Mouse (Mus musculus): ENCODE results near the gene Psapl1. TPM values are rescaled to one million over a fixed set of nuclear protein-coding genes. Genes with fewer than 3 reads are reported as not detected.
A peak's percentile ranks its signal among the peaks of the same experiment; 100 is the strongest.

Psapl1 gene
- not detected for total RNA-seq (2021)
- not detected in 2 replicates for polyA plus RNA-seq (2012; rRNA removed)
- long read RNA-seq: 0 reads

DNA sequence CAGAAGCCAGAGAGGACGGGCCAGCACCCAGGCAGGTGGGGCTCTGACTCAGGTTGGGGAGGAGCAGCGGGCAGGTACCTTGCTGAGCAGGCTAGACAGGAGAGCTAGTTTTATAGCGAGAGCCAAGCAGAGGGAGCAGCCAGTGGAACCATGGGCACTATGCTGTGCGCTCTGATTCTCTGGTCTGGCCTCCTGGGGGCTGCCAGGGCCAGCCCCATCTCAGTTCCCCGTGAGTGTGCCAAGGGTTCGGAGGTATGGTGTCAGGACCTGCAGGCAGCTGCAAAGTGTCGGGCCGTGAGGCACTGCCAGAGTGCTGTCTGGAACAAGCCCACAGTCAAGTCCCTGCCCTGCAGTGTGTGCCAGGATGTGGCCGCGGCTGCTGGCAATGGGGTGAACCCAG is at the start of gene Psapl1:
Psapl1 (plus strand) TSS at position 106 of the 400 bp plus-strand sequence.
- DNase-seq: no peak

DNA sequence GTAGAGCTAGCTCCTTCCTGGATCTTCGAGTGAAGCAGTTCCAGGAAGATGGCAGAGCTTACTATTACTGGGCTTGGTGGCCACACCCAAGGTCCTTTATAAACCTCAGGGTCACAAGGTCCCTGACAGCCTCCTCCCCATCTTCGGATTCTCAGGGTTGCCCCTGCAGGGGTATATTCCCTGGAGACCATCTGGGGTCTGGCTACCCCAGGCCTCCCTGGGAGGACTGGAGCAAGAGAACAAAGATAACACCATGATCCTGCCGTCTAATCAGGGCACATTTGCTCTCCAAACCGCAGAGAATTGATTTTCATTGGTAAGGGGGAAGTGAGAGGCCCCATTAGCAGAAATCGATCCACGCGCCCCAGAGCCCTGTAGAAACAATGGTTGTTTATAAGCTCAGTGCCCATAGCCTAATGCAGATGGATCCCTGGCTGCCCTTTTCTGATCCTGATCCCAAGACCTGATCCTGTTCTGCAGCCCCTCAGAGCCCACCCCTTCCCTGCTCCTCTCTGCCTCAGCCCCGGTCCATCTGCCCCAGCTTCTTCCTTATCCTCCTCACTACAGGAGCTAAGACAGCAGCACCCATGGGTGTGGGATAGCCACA is 48.8 kb upstream of the Psapl1 start:
- no peak for DNase-seq

GRCm38 (mm10) chr5:36165424-36166302 is 38.2 kb upstream of the Psapl1 start:
- DNase-seq: no peak

DNA sequence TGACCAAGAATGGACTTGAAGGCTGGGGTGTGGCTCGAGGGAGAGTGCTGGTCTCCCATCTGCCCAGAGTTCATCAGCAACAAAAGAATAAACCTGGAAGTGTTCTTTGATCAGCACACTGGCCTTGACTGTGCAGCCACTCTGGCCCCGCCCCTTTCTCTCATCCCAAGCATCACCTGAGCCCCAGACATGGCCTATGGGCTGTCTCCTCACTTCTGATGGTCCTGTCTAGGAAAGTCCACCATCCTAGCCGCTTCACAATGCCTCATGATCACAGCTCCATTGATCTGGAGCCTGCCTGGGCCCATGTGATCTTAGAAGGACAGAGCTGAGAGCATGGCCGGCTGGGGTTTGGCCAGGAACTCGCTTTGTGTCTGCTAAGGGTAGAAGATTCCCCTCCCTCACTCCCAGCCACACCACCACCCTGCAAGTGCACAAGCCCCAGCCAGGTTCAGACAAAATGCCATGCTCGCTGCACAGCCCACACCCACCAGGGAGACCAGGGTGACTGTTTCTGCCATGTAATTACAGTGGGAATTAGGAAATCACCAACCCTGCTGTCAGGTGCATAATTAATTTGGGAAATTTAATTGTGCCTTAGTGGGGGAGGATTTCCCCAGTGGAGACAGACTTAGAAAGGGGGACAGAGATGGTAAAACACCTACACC is 37.3 kb upstream of the Psapl1 start:
- DNase-seq: no peak

GRCm38 (mm10) chr5:36168963-36169650 is 34.7 kb upstream of the Psapl1 start:
- peak; percentile 60 for DNase-seq

DNA sequence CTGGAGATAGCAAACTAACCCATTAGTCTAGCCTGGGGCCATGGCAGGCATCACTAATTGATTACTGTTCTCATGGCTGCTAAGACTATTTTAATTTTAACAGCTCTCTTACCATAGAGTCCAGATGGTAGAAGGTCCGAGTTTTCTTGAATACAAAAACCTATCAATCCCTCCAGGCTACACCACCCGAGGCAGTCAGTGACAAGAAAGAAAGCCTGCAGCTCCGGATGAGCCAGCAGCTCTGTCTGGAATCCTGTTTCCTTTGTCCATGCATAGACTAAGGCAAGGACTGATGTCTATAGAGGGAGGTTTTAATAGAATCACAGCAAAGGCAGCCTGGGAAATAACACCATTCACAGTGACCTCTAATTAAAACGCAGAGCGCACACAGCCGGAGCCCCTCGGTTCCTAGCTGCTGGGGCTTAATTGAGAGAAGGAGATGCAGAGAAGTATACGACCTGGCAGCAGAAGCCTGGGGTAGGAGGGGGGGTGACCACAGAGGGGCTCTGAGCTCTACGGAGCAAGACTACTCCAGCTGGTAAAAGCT is 29.2 kb upstream of the Psapl1 start:
- no peak for DNase-seq

- peak; percentile 52 for DNase-seq
Measured at GRCm38 (mm10) chr5:36176409-36176808, 27.4 kb upstream of the Psapl1 start.

GRCm38 (mm10) chr5:36176873-36177272 is 26.9 kb upstream of the Psapl1 start:
- no peak for DNase-seq

- no peak for DNase-seq
Measured at GRCm38 (mm10) chr5:36178215-36178614, 25.6 kb upstream of the Psapl1 start.

GRCm38 (mm10) chr5:36178785-36179184 is 25.0 kb upstream of the Psapl1 start:
- no peak for DNase-seq

- no peak for DNase-seq
Measured at GRCm38 (mm10) chr5:36179708-36180107, 24.1 kb upstream of the Psapl1 start.

- no peak for DNase-seq
Measured at GRCm38 (mm10) chr5:36182326-36182725, 21.5 kb upstream of the Psapl1 start.

- no peak for DNase-seq
Measured at GRCm38 (mm10) chr5:36186294-36187053, 17.3 kb upstream of the Psapl1 start.

GRCm38 (mm10) chr5:36188310-36188709 is 15.5 kb upstream of the Psapl1 start:
- DNase-seq: peak; percentile 94

DNA sequence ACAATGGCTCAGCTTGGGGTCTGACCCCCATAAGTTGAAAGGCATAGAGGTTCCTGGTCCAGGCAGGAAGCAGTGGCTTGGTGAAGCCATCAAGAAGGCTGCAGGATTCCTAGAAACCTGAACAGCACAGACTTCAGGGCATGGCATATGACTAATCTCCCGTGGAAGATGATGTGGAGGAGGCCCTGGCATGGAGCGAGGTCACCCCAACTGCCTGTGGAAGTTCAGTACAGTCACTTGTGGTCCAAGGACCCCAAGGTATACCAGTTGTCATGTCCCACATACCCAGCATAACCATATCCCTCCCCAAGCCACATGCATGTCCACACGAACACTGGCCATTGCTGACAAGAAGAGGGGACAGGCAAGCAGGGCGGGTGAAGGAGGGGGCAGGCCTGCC is 12.5 kb upstream of the Psapl1 start:
- DNase-seq: peak; percentile 79

GRCm38 (mm10) chr5:36191876-36192275 is 11.9 kb upstream of the Psapl1 start:
- DNase-seq: peak; percentile 16

DNA sequence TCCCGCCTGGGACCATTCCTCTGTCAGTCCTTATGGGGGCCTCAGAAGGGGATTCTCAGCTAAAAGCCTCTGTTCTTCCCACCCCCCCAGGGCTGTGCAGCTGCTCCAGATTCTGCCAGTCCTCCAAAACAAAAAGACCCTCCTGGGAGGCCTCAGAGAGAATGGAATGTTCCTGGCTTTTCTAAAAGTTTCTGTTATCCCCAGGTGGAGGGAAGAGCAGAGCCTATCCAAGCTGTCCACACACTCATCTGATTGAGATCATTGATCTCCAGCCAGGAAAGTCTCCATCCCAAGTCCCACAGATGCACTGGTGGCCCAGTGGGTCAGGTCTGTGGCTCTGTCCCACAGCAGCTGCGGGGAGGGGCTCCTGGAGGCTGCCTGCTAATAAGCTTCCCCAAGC is 11.1 kb upstream of the Psapl1 start:
- no peak for DNase-seq

- DNase-seq: no peak
Measured at GRCm38 (mm10) chr5:36194631-36195030, 9.2 kb upstream of the Psapl1 start.

GRCm38 (mm10) chr5:36195436-36195835 is 8.4 kb upstream of the Psapl1 start:
- DNase-seq: no peak

GRCm38 (mm10) chr5:36199519-36199918 is 4.3 kb upstream of the Psapl1 start:
- DNase-seq: no peak

GRCm38 (mm10) chr5:36202781-36203180 is 1.0 kb upstream of the Psapl1 start:
- no peak for DNase-seq

All from adrenal gland, adult 2 months (tissue).